Mouse (Mus musculus) lung, adult 2 months (tissue): ENCODE data around the gene Mgarp.
"Not testable (repeated sequence)": the region's sequence is repeated elsewhere in the genome, so short reads cannot be mapped to it uniquely, and the experiment has no call there.

Source experiments
- CTCF ChIP-seq: fragments of 200-500 bp; IDR thresholded peaks from 2 replicates; pipeline ENCODE4 v1.5.1; 2011; ENCODE audit warnings: mild to moderate bottlenecking, low read length, control low read depth; ENCODE audit not compliant: insufficient read depth
- POLR2A ChIP-seq: fragments of 200-500 bp; IDR thresholded peaks from 2 replicates; pipeline ENCODE4 v1.6.1; 2011; ENCODE audit warnings: low read depth, mild to moderate bottlenecking, control low read depth, low read length, borderline replicate concordance; ENCODE audit errors: extremely low read depth

DNA sequence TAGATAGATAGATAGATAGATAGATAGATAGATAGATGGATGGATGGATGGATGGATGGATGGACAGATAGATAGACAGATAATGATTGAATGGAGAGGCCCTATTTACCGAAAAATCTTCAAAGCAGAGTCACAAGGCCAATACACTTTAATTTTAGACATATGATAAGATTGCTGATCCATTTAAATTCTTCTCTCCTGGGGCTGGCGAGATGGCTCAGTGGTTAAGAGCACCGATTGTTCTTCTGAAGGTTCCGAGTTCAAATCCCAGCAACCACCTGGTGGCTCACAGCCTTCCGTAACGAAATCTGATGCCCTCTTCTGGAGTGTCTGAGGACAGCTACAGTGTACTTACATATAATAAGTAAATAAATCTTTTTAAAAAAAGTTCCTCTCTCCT, 41.6 kb downstream of the Mgarp start:
- not testable (repeated sequence) for TF ChIP-seq CTCF, POLR2A
